Comparison of ENCODE assay signal across 10 mouse cellular contexts in genomic region chr1:14980093-14980711, GRCm38 (mm10).
DNase-seq lines count a peak whose midpoint lies in the region; ATAC-seq and TF ChIP-seq lines count a peak whose summit lies in the region.
"Had no signal": no experiment of that assay in that cellular context is flagged by ENCODE, and none has a peak within 500 bp of the region (broad histone marks: within the 10 kb centered on the region; RNA-seq: fewer than 3 reads in every experiment).

No protein-coding gene starts in this region.

- no peak overlapping the region for H3K27ac ChIP-seq in lung, postnatal 0 days (ENCODE audit: low read length)
- no peak overlapping the region for H3K27ac ChIP-seq in midbrain, embryonic 14.5 days (replicated peaks; ENCODE audit: low read depth, low read length)
- no peak overlapping the region for H3K27ac ChIP-seq in kidney, embryonic 16.5 days (ENCODE audit: low read length)
- H3K27ac ChIP-seq: liver, embryonic 15.5 days had no signal

- H3K4me3 ChIP-seq in lung, postnatal 0 days (ENCODE audit: low read depth, low read length): no peak overlapping the region
- H3K4me3 ChIP-seq in midbrain, embryonic 14.5 days (replicated peaks; ENCODE audit: low read depth, low read length): no peak overlapping the region
- H3K4me3 ChIP-seq in kidney, embryonic 16.5 days (ENCODE audit: low read length): no peak overlapping the region
- H3K4me3 ChIP-seq: liver, embryonic 15.5 days had no signal

- WGBS in lung, postnatal 0 days: 35% methylated on average over 6 of the region's 6 CpGs
- WGBS in midbrain, embryonic 14.5 days: 49% methylated on average over 6 of the region's 6 CpGs
- WGBS in kidney, embryonic 16.5 days: 45% methylated on average over 6 of the region's 6 CpGs

- TF ChIP-seq EP300 in lung, postnatal 0 days (IDR thresholded peaks at IDR 0.05): no peak

- H3K9ac ChIP-seq in lung, postnatal 0 days (replicated peaks; ENCODE audit: low read depth): no peak overlapping the region
- H3K9ac ChIP-seq in midbrain, embryonic 14.5 days (replicated peaks; ENCODE audit: low read length): no peak overlapping the region
- H3K9ac ChIP-seq in kidney, embryonic 16.5 days (replicated peaks; ENCODE audit: low read length): no peak overlapping the region
- H3K9ac ChIP-seq: liver, embryonic 15.5 days had no signal

- no peaks in the 10 kb centered on the region for H3K4me1 ChIP-seq in lung, postnatal 0 days (ENCODE audit: insufficient read depth, low read depth, low read length)
- H3K4me1 ChIP-seq in midbrain, embryonic 14.5 days (ENCODE audit: control insufficient read depth, insufficient read depth, low read length): no peaks in the 10 kb centered on the region
- no peaks in the 10 kb centered on the region for H3K4me1 ChIP-seq in kidney, embryonic 16.5 days (ENCODE audit: insufficient read depth, low read length)
- H3K4me1 ChIP-seq: liver, embryonic 15.5 days had no signal

- H3K4me2 ChIP-seq in lung, postnatal 0 days (replicated peaks; ENCODE audit: low read depth, low read length): no peak overlapping the region
- H3K4me2 ChIP-seq in midbrain, embryonic 14.5 days (ENCODE audit: low read length): no peak overlapping the region
- H3K4me2 ChIP-seq in kidney, embryonic 16.5 days (replicated peaks; ENCODE audit: low read depth, low read length): no peak overlapping the region
- H3K4me2 ChIP-seq: liver, embryonic 15.5 days had no signal

- H3K9me3 ChIP-seq in lung, postnatal 0 days (ENCODE audit: low read length): no peaks in the 10 kb centered on the region
- no peaks in the 10 kb centered on the region for H3K9me3 ChIP-seq in midbrain, embryonic 14.5 days (ENCODE audit: control insufficient read depth, low read length)
- no peaks in the 10 kb centered on the region for H3K9me3 ChIP-seq in kidney, embryonic 16.5 days (ENCODE audit: low read length)
- H3K9me3 ChIP-seq: liver, embryonic 15.5 days had no signal

- H3K27me3 ChIP-seq in lung, postnatal 0 days (replicated peaks; ENCODE audit: insufficient read depth, low read length): no peaks in the 10 kb centered on the region
- no peaks in the 10 kb centered on the region for H3K27me3 ChIP-seq in midbrain, embryonic 14.5 days (ENCODE audit: control insufficient read depth, insufficient read depth, low read length)
- H3K27me3 ChIP-seq in kidney, embryonic 16.5 days (ENCODE audit: insufficient read depth, low read length): no peaks in the 10 kb centered on the region
- H3K27me3 ChIP-seq: liver, embryonic 15.5 days had no signal

- H3K36me3 ChIP-seq in lung, postnatal 0 days (ENCODE audit: insufficient read depth, low read length): no peaks in the 10 kb centered on the region
- no peaks in the 10 kb centered on the region for H3K36me3 ChIP-seq in midbrain, embryonic 14.5 days (ENCODE audit: control insufficient read depth, insufficient read depth, low read length)
- H3K36me3 ChIP-seq in kidney, embryonic 16.5 days (ENCODE audit: insufficient read depth, low read length): no peaks in the 10 kb centered on the region
- H3K36me3 ChIP-seq: G1E; liver, embryonic 15.5 days had no signal

- peak; percentile 24; the same call in 1 of the 2 replicates for TF ChIP-seq CTCF in lung, postnatal 0 days (IDR thresholded peaks at IDR 0.05)

- no peak for ATAC-seq in lung, postnatal 0 days
- ATAC-seq in midbrain, embryonic 14.5 days (ENCODE audit: low FRiP score, low TSS enrichment): peak; percentile 58; the same call in 1 of the 2 replicates
- ATAC-seq in kidney, embryonic 16.5 days (ENCODE audit: low FRiP score, low TSS enrichment): no peak

- peak; percentile 7 to 13 for DNase-seq in cerebellum, postnatal 36 days
- no peak for DNase-seq in cerebellum, adult 9-10 months
- DNase-seq in lung, postnatal 0 days (ENCODE audit: low spot score): no peak
- no peak for DNase-seq in lung, postnatal 4 days
- DNase-seq in embryo, embryonic 11.5 days (ENCODE audit: low read depth, low spot score): peak; percentile 8
- peak; percentile 50 for DNase-seq in midbrain, embryonic 14.5 days
- no peak for DNase-seq in liver

Comparison
In these comparisons a context has a peak if more than half of its experiments do, and no peak if none do; other contexts are left out.
1. DNase-seq: peak in cerebellum, postnatal 36 days (2 of 2), embryo, embryonic 11.5 days (single experiment) and midbrain, embryonic 14.5 days (single experiment); none in cerebellum, adult 9-10 months (single experiment), lung, postnatal 0 days (single experiment), lung, postnatal 4 days (0 of 2) and liver (single experiment).